Mouse (Mus musculus) liver, embryonic 11.5 days (tissue): ENCODE measurements around the gene Fam166a. TPM values are rescaled to one million over a fixed set of nuclear protein-coding genes. Genes with fewer than 3 reads are reported as not detected.

Source experiments
- ATAC-seq: fragments of 200-750 bp; cut with Nextera tagmentation; replicated peaks from 2 replicates; pipeline ENCODE4 v1.8.0; 2017; ENCODE audit warnings: moderate number of reproducible peaks, mild to moderate bottlenecking, moderate TSS enrichment, moderate library complexity; ENCODE audit not compliant: low FRiP score
- DNase-seq: peaks from one replicate; pipeline ENCODE4 v3.0.0-alpha.2; 2017; ENCODE audit warnings: low spot score
- H3K27ac ChIP-seq: fragments of 300-500 bp; sonication (generic); 2 replicates; pipeline ENCODE4 v1.5.1; 2014; ENCODE audit warnings: mild to moderate bottlenecking, low read depth, low read length, control low read depth
- H3K27me3 ChIP-seq: fragments of 300-500 bp; sonication (generic); replicated peaks from 2 replicates; pipeline ENCODE4 v1.6.1; 2014; ENCODE audit warnings: low read length, mixed read lengths; ENCODE audit not compliant: control insufficient read depth, insufficient read depth
- H3K36me3 ChIP-seq: fragments of 300-500 bp; sonication (generic); 2 replicates; pipeline ENCODE4 v1.6.1; 2014; ENCODE audit warnings: mild to moderate bottlenecking, low read length, moderate library complexity, mixed read lengths; ENCODE audit not compliant: control insufficient read depth, insufficient read depth
- H3K4me1 ChIP-seq: fragments of 300-500 bp; sonication (generic); replicated peaks from 2 replicates; pipeline ENCODE4 v1.6.1; 2014; ENCODE audit warnings: low read length, mixed read lengths; ENCODE audit not compliant: control insufficient read depth, insufficient read depth
- H3K4me2 ChIP-seq: fragments of 300-500 bp; sonication (generic); 2 replicates; pipeline ENCODE4 v1.6.1; 2014; ENCODE audit warnings: mild to moderate bottlenecking, control low read depth, moderate library complexity
- H3K4me3 ChIP-seq: fragments of 300-500 bp; sonication (generic); 2 replicates; pipeline ENCODE4 v1.5.1; 2014; ENCODE audit warnings: low read depth, low read length, control low read depth
- H3K9ac ChIP-seq: fragments of 300-500 bp; sonication (generic); 2 replicates; pipeline ENCODE4 v1.6.1; 2014; ENCODE audit warnings: low read depth, low read length, control low read depth
- H3K9me3 ChIP-seq: fragments of 300-500 bp; sonication (generic); 2 replicates; pipeline ENCODE4 v1.6.1; 2016; ENCODE audit warnings: low read length, inconsistent platforms, mixed read lengths; ENCODE audit not compliant: control insufficient read depth
- WGBS: fragments of 180-500 bp; shearing (Covaris S2); extraction: QIAGEN DNeasy Blood & Tissue Kit; methylation state at CpG from one replicate; pipeline ENCODE4 v1.1.7; 2014; 5-methylcytosine and 5-hydroxymethylcytosine counted together
- polyA plus RNA-seq: library from polyadenylated mRNA; unstranded; fragments of >200 nt; fragmentation: Nextera tagmentation; extraction: Ambion mirVana; gene quantifications from 2 replicates; pipeline ENCODE4 v1.2.1, GENCODE M21; 2014

Gene Fam166a
- polyA plus RNA-seq, 1 experiment from 2014 or later: 0.45 TPM

DNA sequence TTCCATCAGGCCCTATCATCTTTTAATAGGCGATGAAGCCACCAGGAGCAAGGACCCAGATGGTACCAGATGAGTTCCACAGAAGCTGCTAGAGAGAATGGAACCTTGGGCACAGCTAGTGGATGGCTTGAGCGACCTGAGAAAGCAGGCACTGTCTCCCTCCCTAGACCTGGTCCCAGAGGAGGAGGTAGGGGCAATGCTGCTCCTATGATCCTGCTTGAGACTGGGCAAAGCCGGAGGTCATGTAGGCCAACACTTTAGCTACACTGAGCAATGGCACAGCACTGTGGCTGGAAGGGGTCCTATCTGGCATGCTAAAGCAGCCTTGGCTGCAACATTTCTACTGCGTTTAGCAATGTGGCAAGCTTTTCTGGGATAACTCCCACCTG, 42.9 kb upstream of the Fam166a start:
- no peaks in the 10 kb centered on the region for H3K9me3 ChIP-seq
- 66% methylated on average over 4 of the region's 4 CpGs for WGBS
- peaks cover 63% of the 10 kb centered on the region for H3K4me1 ChIP-seq
- H3K27ac ChIP-seq: no peak overlapping the region; the same call in 1 of the 2 replicates
- H3K27me3 ChIP-seq: peaks cover 29% of the 10 kb centered on the region
- H3K4me3 ChIP-seq: no peak overlapping the region
- ATAC-seq (no peak), DNase-seq (no peak)
- H3K9ac ChIP-seq: no peak overlapping the region
- no peaks in the 10 kb centered on the region for H3K36me3 ChIP-seq
- H3K4me2 ChIP-seq: no peak overlapping the region

DNA sequence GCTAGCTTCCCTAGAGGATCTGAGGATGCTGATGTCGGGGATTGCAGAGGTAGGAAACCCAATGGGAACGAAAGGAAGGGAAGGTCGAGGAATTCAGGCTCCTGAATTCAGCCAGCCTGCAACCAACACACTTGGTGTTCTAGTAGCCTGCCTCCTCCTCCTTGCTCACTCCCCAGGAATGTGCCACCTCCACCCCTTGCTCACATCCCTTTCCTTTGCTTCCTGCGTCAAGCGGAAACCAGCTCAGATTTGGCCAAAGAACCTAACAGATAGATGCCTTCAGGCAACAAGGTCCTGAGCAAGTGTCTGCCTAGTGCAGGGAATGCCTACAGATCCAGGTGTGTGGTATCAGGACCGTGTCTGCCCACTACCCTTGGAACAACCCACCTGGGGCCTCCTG, 42.0 kb upstream of the Fam166a start:
- WGBS: 51% methylated on average over 6 of the region's 6 CpGs
- Histone ChIP-seq H3K27ac (no peak overlapping the region), H3K9ac (no peak overlapping the region), H3K4me3 (no peak overlapping the region), H3K36me3 (no peaks in the 10 kb centered on the region), H3K9me3 (no peaks in the 10 kb centered on the region), H3K4me1 (peaks cover 62% of the 10 kb centered on the region), H3K27me3 (peaks cover 38% of the 10 kb centered on the region), H3K4me2 (no peak overlapping the region)
- ATAC-seq (no peak), DNase-seq (no peak)

DNA sequence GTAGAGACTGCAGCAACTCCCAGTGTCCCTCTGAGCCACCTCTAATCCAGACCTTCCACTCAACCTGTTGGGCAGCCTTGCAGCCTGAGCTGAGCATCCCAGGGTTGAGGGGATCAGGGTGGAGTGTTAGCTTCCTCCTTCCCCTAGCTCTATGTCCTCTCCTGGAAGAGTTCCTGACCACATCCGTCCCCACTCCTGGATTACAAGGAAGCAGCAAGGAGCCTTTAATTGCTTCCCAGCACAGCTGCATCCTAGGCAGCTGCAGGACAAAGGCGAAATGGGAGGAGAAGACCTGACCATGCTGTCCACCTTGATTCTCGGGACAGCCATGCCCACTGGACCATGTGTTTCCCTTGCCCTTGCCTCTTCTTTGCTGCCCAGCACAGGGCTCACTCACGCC, 41.5 kb upstream of the Fam166a start:
- Histone ChIP-seq H3K4me2 (no peak overlapping the region), H3K27ac (no peak overlapping the region), H3K36me3 (no peaks in the 10 kb centered on the region), H3K4me1 (peaks cover 61% of the 10 kb centered on the region), H3K9me3 (no peaks in the 10 kb centered on the region), H3K4me3 (no peak overlapping the region), H3K27me3 (peaks cover 42% of the 10 kb centered on the region), H3K9ac (no peak overlapping the region)
- DNase-seq (no peak), ATAC-seq (no peak)
- 44% methylated on average over 4 of the region's 4 CpGs for WGBS

DNA sequence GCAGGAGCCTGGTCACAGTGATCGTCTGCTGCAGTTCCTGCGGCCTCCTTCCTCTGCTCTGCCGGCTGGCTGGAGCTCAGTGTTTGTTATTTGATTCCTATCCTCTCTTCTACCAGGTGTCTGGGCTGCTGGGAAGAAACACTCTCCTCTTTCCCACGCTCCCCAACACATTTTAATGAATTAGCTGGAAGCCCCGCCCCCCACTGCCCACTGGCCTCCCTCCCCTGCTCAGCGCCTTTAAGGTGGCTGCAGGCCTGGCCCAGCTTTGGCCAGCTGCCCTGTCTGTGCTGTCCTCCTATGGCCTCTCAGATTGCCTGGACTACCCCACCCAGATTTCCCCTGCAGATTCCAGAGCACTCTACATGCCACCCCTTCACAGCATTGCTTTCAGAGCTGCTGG, 40.9 kb upstream of the Fam166a start:
- no peak for DNase-seq
- no peak for ATAC-seq
- Histone ChIP-seq H3K9me3 (no peaks in the 10 kb centered on the region), H3K27me3 (peaks cover 46% of the 10 kb centered on the region), H3K4me2 (no peak overlapping the region), H3K36me3 (no peaks in the 10 kb centered on the region), H3K4me1 (peaks cover 59% of the 10 kb centered on the region), H3K4me3 (no peak overlapping the region), H3K9ac (no peak overlapping the region), H3K27ac (no peak overlapping the region)
- 26% methylated on average over 5 of the region's 6 CpGs for WGBS

DNA sequence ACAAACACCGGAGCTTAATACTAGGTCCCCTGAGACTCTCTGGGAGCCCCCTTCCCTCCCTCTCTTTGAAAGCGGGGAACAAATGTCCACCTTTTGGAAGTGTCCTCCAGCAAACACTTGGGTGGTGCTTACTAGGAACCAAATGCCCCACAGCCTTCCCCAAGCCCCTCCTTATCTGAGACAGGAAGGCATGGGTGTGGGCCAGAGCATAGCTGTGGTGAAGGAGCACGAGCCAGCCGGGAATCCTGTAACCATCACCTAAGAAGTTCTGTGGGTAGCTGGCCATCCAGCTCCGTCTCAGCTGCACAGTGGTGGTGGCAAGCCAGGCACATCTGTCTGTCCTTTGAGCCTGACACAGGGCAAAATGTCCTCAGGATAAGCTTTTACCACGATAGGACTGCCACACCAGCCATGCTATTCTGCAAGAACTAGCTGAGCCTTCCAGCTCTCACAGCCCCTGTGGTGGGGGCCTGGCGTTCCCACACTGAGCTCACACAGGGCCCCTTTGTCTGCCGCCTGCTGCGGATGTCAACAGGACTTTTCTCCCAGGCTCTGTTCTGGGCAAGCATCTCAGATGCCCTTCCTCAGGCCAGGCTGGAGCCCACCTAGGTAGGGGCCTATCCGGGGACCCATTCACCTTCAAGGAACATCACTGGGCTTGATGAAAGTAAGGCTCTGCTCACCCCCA, 40.1 kb upstream of the Fam166a start:
- Histone ChIP-seq H3K9me3 (no peaks in the 10 kb centered on the region), H3K27ac (no peak overlapping the region), H3K27me3 (peaks cover 53% of the 10 kb centered on the region), H3K9ac (no peak overlapping the region), H3K36me3 (no peaks in the 10 kb centered on the region), H3K4me3 (no peak overlapping the region), H3K4me2 (no peak overlapping the region), H3K4me1 (peaks cover 55% of the 10 kb centered on the region)
- ATAC-seq (no peak), DNase-seq (no peak)
- 23% methylated on average over 10 of the region's 10 CpGs for WGBS

DNA sequence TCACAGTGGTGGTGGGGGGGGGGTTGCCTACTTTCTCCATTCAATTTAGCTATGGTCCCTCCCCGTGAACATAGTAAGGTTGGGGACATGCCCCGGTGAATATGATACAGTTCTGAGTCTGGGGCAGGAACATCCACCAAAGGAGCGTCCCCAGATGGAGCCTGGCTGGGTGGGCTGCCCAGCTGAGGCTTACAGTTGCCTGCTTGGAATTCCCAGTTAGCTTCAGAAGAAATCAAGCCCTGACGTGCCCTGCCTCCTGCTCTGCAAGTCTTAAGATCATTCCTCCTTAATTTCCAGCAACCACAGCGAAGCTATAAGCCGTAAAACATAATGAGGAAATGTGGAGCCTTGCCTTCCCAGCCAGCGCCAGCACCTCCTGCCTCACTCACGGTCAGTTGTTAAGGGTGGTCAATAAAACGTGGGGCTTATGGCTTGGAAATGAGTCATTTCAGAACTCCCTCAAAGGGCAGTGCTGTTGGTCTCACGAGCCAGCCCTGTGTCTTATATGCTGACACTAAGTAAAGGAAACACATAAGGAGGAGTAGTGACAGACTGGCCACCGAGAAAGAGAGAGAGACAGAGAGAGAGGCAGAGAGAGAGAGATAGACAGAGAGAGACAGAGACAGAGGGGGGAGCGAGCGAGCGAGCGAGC, 38.9 kb upstream of the Fam166a start:
- Histone ChIP-seq H3K4me2 (peak overlapping the region; percentile 96), H3K27me3 (peaks cover 66% of the 10 kb centered on the region), H3K4me3 (no peak overlapping the region), H3K9me3 (no peaks in the 10 kb centered on the region), H3K36me3 (no peaks in the 10 kb centered on the region), H3K9ac (no peak overlapping the region), H3K4me1 (peaks cover 45% of the 10 kb centered on the region), H3K27ac (no peak overlapping the region)
- WGBS: 61% methylated on average over 15 of the region's 15 CpGs
- DNase-seq: no peak
- no peak for ATAC-seq

DNA sequence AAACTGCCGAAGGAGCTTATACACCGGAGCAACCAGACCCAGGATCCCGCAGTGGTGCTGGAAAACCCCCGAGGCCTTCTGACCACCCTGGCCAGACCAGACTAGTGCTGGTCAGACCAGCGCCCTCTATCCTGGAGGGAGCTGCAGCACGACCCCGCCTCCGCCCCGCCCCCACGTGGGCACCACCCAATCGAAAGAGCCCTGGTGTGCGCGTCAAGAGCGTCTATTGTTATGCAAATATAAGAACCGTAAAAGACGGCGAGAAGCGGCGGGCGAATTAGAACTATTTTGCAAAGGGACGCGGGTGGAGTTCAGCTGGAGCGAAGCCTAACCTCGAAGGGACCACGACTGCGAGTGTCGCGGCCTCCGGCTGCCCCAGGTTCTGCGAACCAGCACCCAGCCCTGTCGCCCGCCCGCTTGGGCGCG, 38.1 kb upstream of the Fam166a start, which contains the start of gene Nrarp:
TSS of gene Nrarp (plus strand) at position 281 of the 426 bp plus-strand sequence.
- Histone ChIP-seq H3K4me1 (peaks cover 37% of the 10 kb centered on the region), H3K27me3 (peaks cover 70% of the 10 kb centered on the region), H3K9me3 (no peaks in the 10 kb centered on the region), H3K36me3 (no peaks in the 10 kb centered on the region), H3K9ac (peak within 1 kb of the TSS; percentile 78), H3K27ac (peak within 1 kb of the TSS; percentile 93), H3K4me3 (peak within 1 kb of the TSS; percentile 65), H3K4me2 (peak within 1 kb of the TSS; percentile 96)
- WGBS: under 1% methylated on average over 35 of the region's 35 CpGs
- DNase-seq (peak; percentile 92), ATAC-seq (peak; percentile 85)

DNA sequence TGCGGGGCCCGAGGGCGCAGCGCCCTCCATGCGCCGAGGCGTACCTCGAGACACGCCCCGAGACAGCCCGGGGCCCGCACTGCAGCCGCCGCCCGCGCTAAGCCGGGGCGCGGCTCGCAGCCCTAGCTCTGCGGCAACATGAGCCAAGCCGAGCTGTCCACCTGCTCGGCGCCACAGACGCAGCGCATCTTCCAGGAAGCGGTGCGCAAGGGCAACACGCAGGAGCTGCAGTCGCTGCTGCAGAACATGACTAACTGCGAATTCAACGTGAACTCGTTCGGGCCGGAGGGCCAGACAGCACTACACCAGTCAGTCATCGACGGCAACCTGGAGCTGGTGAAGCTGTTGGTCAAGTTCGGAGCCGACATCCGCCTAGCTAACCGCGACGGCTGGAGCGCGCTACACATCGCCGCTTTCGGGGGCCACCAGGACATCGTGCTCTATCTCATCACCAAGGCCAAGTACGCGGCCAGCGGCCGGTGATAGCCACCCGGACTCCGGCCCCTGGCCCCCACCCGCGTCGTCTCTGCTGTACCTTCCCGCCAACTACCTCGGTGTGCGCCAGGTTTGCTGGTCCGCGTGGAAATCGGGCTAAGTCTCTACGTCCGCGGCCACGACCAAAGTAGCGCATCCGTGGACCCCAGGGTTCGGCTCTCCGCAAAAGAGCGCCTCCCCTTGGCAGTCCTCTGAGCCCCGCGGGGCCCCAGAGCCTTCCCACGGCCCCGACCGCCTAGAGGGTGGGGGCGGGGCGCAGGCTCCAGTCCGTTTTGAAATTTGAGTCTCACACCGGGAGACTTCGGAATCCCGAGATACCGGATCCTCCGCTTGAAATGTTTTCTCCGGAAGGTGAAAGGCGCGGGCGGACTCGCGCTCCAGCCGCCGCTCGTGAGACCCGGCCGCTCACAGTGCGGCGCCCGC, 37.3 kb upstream of the Fam166a start:
- Histone ChIP-seq H3K36me3 (no peaks in the 10 kb centered on the region), H3K27me3 (peaks cover 72% of the 10 kb centered on the region), H3K4me3 (peak overlapping the region; percentile 65), H3K4me2 (peak overlapping the region; percentile 96), H3K27ac (peak overlapping the region; percentile 93), H3K9ac (peak overlapping the region; percentile 78), H3K4me1 (peaks cover 29% of the 10 kb centered on the region), H3K9me3 (no peaks in the 10 kb centered on the region)
- WGBS: under 1% methylated on average over 100 of the region's 100 CpGs
- ATAC-seq (peak; percentile 72), DNase-seq (peak; percentile 79)
